Mouse (Mus musculus) cerebellum, postnatal 10 days (tissue): ENCODE data around the gene Neb.

Experiments
- DNase-seq, 2 experiments: peaks; one replicate each; pipeline ENCODE4 v3.0.0; 2021; ENCODE audit warnings: mixed read lengths in 2 of 2

Neb gene

DNA sequence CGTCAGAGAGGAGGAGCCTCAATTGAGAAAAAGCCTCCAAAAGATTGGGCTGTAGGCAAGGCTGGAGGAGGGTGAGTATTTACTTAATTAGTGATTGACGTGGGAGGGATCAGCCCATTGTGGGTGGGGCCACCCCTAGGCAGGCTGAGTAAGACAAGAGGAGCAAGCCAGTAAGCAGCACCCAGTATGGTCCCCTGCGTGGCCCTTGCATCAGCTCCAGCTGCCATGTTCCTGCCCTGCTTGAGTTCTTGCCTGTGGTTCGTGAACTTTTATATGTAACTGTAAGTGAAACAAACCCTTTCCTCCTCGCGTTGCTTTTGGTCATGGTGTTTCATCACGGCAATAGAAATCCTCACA is at the start of gene Neb:
Neb (minus strand) TSS at position 27 of the 357 bp plus-strand sequence.
- DNase-seq: no peak

DNA sequence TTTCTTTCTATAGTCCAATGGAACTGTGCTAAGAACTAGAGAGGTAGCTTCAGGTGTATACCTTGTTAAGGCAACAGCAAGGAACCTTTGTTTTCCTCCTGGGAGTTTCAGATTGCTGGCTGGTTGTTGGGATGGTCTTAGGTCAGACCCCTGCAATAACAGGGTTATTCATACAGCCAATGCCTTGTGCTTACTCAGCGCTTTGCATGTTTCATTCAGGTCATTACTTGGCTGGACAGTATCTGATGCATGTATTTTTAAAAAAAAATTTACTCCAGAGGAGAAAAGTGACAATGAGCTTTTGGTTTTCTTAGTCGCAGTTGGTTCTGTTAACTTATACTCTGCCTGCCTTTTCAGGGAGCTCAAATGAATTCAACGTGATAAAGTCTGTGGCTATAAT is 49.1 kb upstream of the Neb start:
- no peak for DNase-seq

GRCm38 (mm10) chr2:52426041-52426440 is 47.8 kb upstream of the Neb start:
- DNase-seq: no peak

DNA sequence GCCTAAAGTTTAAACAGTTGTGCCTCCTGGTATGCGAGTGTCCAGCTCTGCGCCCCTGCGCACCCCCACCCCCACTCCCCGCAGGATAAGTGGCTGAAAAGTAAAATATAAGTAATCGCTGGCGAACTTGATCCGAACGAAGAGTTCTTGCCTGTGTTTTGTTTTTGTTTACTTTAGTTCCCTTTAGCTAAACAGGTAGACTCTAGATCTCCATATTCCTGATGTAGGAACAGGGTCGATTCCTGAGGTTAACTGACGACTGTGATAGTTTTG is 47.2 kb upstream of the Neb start:
- DNase-seq: no peak

DNA sequence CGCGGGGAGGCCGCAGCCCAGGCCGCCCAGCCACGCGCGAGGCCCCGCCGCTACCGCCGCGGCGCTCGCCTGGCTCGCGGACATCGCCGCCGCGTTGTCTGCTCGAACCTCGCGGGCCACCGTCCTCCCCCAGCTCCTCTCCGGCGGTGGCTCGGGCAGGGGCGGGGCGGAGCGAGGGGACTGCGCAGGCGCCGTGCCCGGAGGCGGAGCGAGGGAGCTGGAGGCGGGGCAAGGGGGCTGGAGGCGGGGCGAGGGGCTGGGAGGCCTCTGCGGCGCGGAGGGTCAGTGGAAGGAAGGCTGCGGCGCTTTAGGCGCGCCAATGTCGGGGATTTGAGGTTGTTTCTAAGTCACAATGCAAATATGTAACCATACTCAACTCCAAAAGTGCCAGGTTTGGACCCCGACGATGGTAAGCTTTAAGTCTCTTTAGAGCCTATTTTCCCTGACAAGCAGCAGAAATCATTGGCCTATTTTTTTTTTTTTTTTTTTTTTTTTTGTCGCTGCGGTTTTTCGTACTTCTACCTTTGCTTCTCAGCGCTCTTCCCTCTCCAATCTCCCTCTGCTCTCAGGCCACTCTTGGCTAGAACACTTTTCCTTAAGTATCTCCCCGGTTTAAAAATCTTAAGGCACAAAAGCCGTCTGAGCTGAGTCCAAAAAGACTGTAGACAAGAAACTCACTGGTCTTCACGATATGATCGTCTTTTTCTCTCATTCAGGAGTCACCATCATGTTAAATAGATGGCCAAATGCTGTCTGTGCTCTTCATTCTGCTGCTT is 46.7 kb upstream of the Neb start, which contains the start of gene Arl5a:
Arl5a (minus strand) TSS at position 155 of the 776 bp plus-strand sequence.
- DNase-seq: peak; percentile 100

GRCm38 (mm10) chr2:52424248-52424728 is 46.0 kb upstream of the Neb start:
- peak; percentile 75 to 78 for DNase-seq

- DNase-seq: peak in 1 of 2 experiments; percentile 29
Observed at GRCm38 (mm10) chr2:52423611-52424247, 45.5 kb upstream of the Neb start.

DNA sequence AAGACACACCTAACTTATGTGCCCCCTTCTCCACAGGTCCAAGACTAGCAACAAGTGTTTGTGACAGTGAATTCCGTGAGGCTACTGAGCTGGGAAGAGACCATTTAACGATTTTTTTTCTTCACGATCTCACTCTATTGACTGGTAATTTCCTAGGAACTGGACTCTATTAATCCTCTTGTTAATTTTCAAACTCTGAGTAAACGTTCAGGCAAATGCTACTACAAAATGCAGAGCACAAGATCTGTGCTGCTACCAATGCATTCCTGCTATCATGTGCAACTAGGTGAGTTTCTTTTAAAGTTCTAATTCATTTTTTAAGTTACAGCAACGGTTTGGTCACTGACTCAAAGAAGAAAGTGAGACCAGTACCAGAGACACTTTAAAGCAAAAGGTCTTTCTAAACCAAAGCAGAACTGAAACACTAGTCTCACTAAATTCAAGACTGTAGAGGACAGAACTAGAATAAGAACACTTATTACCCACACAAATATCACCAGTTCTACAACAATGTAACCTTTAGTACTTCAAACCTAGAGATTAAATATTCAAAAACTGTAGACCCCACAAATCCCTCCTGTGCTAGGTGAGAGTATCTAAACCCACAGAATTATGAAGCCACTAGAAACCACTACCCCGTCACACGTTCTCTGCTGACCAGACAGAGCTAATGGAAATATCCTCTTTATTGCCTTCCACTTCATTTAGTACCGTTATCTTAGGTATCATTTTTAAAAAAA is 44.8 kb upstream of the Neb start:
- no peak for DNase-seq

- DNase-seq: peak in 1 of 2 experiments; percentile 23
Observed at GRCm38 (mm10) chr2:52421197-52421596, 42.9 kb upstream of the Neb start.

GRCm38 (mm10) chr2:52420001-52420710 is 41.9 kb upstream of the Neb start:
- DNase-seq: no peak

DNA sequence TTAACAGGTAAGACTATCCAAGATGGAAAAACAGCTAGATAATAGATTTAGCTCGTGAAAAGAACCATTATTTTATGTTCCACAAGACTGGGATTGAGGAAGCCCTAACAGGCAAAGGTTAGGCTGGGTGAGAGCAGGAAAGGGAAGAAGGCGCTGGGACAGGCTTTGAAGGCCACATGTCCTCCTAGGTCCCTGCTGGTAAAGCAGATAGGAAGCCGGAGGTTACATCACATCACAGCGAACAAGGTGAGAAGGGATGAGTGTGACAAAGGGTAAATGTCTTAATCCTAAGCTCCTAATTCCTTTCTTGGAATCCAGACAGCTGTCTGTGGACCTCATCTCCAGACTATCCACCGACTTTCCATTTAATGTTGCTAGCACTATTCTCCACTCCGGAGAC is 41.0 kb upstream of the Neb start:
- DNase-seq: no peak

DNA sequence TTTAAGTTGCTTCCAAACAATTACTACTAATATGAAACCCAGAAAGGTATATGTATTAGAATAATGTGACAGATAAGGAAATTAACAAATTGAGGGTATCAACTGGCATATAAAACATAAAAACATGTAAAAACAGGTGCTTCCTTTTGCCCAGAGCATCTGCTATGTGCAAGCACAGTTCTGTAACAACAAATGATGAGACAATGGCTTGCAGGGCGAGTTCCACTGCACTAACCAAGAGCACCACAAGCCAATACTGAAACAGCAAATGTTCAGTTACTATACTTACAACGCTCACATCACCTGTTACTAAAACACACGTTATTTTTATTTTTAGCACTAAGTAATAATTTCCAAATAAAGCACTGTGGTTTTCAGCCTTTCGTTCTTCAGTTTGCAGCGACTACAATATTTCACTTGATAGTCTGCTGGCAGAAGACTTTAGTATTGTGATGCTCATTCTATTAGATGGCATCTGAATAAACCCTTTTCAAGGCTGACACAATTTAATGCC is 34.3 kb upstream of the Neb start:
- DNase-seq: no peak

DNA sequence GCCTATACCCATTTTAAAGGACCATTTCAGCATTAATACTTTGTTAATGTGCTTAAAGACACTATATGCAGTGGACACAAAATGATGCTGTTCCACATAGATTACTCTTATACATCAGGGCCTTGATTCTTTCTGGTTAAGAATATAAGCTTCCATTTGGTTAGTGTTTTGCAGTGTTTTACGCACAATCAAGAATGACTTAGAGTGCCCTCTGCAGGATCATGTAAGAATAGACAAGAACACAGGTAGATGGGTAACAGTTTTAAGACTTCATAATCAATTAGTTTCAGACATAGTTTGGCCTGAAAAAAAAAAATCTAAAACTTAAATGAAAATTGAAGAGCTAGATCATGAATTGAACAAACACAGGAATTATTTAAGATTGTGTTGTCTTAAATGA is 28.2 kb upstream of the Neb start:
- DNase-seq: peak; percentile 27 to 55

DNA sequence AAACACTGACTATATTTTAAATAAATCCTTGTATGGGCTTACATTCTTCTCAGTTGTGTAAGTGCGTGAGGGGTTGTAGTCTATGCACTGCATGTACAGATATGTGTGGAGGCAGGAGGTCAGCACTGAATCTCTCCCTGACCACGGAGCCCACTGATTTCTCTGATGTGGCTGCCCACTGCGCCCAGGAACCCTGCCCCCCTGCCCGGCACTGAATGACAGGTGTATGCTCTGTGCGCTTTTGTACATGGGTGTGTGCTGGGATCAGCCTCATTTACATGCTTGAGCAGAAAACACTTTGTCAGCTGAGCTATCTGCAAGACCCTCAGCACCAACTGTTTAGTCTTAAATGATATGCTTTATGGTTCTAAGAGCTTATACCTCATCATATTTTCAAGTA is 27.0 kb upstream of the Neb start:
- DNase-seq: no peak

DNA sequence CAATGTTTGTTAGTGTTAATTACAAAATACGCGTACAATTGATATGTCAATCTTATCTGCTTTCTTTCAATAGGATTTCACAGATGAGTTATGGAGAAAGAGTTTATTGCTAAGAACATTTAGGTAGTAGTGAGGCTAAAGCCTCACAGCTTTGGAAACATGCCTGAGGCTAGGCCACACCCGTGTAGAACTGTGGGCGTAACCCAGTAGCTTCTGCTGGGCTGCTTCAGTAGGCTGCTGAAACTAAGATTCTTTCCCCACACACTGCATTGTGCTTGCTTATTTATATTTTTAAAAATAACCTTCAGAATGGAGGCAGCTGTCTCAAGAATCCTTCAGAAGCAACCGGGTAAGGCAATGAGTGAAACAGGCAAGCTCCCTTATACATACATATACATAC is 16.3 kb upstream of the Neb start:
- DNase-seq: no peak

GRCm38 (mm10) chr2:52390415-52390975 is 12.2 kb upstream of the Neb start:
- no peak for DNase-seq

DNA sequence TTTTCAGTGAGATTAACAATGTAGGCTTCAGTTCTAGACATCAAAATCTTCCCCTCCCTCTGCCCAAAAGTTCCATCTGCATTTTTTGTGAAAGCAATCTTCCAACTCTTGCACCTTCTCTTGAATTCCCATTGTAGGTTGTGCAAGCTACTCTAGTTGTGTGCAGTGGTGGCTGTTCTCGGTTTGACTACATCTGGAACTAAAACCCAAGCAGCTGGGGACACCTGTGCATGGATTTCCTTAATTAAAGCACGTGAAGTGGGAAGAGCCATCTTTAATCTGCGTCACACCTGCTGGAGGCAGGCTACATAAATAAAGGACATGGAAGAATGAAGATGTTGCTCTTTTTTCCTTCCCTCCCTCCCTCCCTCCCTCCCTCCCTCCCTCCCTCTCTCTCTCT is 11.7 kb upstream of the Neb start:
- DNase-seq: no peak

GRCm38 (mm10) chr2:52386451-52386850 is 8.2 kb upstream of the Neb start:
- no peak for DNase-seq

DNA sequence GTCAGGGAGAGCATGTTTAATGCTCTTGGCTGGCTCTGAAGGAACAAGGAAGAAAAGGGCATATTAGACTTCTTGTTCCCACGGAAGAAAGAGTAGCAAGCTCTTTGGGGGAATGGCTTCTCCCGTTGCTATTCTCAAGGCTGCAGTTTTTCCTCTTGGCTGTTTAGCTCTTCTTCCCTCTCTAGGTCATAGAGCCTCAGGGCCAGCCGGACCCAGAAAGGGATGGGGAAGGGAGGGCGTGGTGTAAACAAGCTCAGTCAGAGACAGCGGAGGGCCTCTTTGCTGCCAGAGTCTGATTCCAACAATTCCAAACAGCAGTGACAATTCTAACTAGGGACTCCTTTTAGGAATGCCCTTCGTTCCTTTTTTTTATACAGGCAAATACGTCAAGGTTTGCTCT is 7.8 kb upstream of the Neb start:
- DNase-seq: no peak

GRCm38 (mm10) chr2:52378848-52379261 is 581 bp upstream of the Neb start:
- no peak for DNase-seq

DNA sequence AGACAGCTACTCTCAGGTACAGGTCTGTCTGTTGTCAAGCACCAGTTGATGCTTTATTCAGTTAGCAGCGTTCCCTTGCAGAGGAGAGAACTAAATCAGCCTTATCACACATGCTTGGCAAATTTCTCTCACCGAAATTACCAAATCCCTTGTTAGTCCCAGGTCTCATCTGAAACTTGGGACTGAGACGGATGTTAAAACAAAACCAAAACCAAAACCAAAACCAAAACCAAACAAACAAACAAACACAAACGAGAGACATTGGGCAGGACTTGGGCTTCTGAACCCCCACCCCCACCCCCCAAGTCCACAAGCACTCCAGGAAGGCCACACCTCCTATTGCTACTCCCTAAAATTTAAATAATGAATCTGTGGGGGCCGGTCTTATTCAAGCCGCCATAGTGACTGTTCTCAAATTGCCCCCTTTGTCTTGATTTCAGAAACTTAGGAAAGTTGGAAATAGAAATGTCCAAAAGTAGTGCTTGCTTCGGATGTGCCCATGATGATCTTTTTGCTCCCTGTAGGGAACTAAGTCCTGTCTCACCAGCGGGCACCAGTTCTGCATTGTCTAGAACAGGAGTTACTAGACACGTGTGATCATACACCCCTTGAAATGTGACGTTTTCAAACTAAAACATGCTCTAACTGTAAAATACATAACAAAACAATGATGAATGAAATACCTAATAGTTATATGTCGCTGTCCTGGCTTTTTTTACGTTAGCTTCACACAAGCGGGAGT is 397 bp downstream of the Neb start:
- DNase-seq: no peak

- no peak for DNase-seq
Observed at GRCm38 (mm10) chr2:52374706-52375105, 3.6 kb downstream of the Neb start.
